ENCODE assay signal across 20 mouse cellular contexts in the genomic region with DNA sequence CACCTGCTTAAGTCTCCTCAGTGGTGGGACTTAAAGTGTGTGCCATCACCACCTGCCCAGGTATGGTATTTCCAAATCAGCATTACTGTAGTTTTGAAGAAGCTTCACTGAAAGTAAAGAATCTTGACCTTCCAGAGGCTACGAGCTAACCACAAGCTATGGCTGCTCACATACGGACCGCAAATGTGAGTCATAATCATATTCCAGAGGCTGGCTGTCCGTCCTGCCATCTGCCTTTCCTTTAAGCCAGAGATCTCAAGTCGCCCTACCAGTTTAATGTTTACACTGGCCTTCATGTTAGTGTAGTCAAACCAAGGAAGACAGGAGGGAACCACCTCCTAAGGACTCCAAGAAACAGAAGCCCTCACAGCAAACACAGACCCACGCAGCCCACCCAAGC. TPM values are rescaled to one million over a fixed set of nuclear protein-coding genes. Genes with fewer than 3 reads are reported as not detected.
DNase-seq lines count a peak whose midpoint lies in the region; ATAC-seq and TF ChIP-seq lines count a peak whose summit lies in the region.
"Had no signal": no experiment of that assay in that cellular context is flagged by ENCODE, and none has a peak within 500 bp of the region (broad histone marks: within the 10 kb centered on the region; RNA-seq: fewer than 3 reads in every experiment).

No protein-coding gene starts in this region.

- no peak overlapping the region for H3K4me3 ChIP-seq in kidney, embryonic 16.5 days (ENCODE audit: low read length)
- no peak overlapping the region for H3K4me3 ChIP-seq in small intestine, adult 2 months (ENCODE audit: low read depth, low read length)
- no peak overlapping the region for H3K4me3 ChIP-seq in limb, embryonic 10.5 days
- H3K4me3 ChIP-seq: forebrain, embryonic 12.5 days; heart, embryonic 10.5 days; hindbrain, embryonic 13.5 days had no signal

- no peak for ATAC-seq in kidney, embryonic 16.5 days (ENCODE audit: low FRiP score, low TSS enrichment)
- ATAC-seq: forebrain, embryonic 16.5 days; hindbrain, postnatal 0 days had no signal

- TF ChIP-seq CTCF in small intestine, adult 2 months (IDR thresholded peaks at IDR 0.05; ENCODE audit: extremely low read depth, insufficient read length, insufficient replicate concordance, low read depth, low read length), result no peak

- H3K9ac ChIP-seq in kidney, embryonic 16.5 days (replicated peaks; ENCODE audit: low read length), result no peak overlapping the region
- H3K9ac ChIP-seq: forebrain, embryonic 12.5 days; hindbrain, embryonic 13.5 days had no signal

- no peak for DNase-seq in kidney, postnatal 25 days
- peak; percentile 88 for DNase-seq in 3T3-L1 (ENCODE audit: low read depth, low spot score)
- peak; percentile 73 for DNase-seq in NIH3T3 (ENCODE audit: low read depth)
- DNase-seq in limb, embryonic 10.5 days (ENCODE audit: low spot score), result no peak
- no peak for DNase-seq in heart, postnatal 25 days (ENCODE audit: low spot score)
- DNase-seq: adrenal gland, adult 2 months; adrenal gland, postnatal 25 days; cerebellum, adult 18-20 months; cerebellum, adult 9-11 months; cerebellum, postnatal 36 days; gastrocnemius, postnatal 10 days; heart, postnatal 10 days had no signal

- no peaks in the 10 kb centered on the region for H3K9me3 ChIP-seq in kidney, embryonic 16.5 days (ENCODE audit: low read length)
- H3K9me3 ChIP-seq in limb, embryonic 10.5 days (replicated peaks), result no peaks in the 10 kb centered on the region
- H3K9me3 ChIP-seq: forebrain, embryonic 12.5 days; heart, embryonic 10.5 days; hindbrain, embryonic 13.5 days had no signal

- no peaks in the 10 kb centered on the region for H3K27me3 ChIP-seq in kidney, embryonic 16.5 days (ENCODE audit: insufficient read depth, low read length)
- no peaks in the 10 kb centered on the region for H3K27me3 ChIP-seq in small intestine, adult 2 months (ENCODE audit: control insufficient read depth, insufficient read depth, low read length)
- no peaks in the 10 kb centered on the region for H3K27me3 ChIP-seq in limb, embryonic 10.5 days (ENCODE audit: low read depth, poor library complexity, severe bottlenecking)
- H3K27me3 ChIP-seq: CH12.LX; forebrain, embryonic 12.5 days; hindbrain, embryonic 13.5 days had no signal

- H3K36me3 ChIP-seq in kidney, embryonic 16.5 days (ENCODE audit: insufficient read depth, low read length), result peaks cover 13% of the 10 kb centered on the region
- H3K36me3 ChIP-seq in small intestine, adult 2 months (ENCODE audit: control insufficient read depth, insufficient read depth, low read length), result peaks cover 17% of the 10 kb centered on the region
- peaks cover 60% of the 10 kb centered on the region for H3K36me3 ChIP-seq in limb, embryonic 10.5 days

- no peak for TF ChIP-seq POLR2A in small intestine, adult 2 months (IDR thresholded peaks at IDR 0.05; ENCODE audit: low read depth, low read length)

- H3K4me2 ChIP-seq in kidney, embryonic 16.5 days (replicated peaks; ENCODE audit: low read depth, low read length), result no peak overlapping the region
- H3K4me2 ChIP-seq: forebrain, embryonic 12.5 days; hindbrain, embryonic 13.5 days had no signal

- 92% methylated on average over 6 of the region's 6 CpGs for WGBS in kidney, embryonic 16.5 days
- WGBS in small intestine, adult 2 months, result 53% methylated on average over 6 of the region's 6 CpGs
- WGBS in limb, embryonic 10.5 days, result 95% methylated on average over 6 of the region's 6 CpGs

- H3K4me1 ChIP-seq in kidney, embryonic 16.5 days (ENCODE audit: insufficient read depth, low read length), result peaks cover 23% of the 10 kb centered on the region
- H3K4me1 ChIP-seq in small intestine, adult 2 months (ENCODE audit: control insufficient read depth, insufficient read depth, insufficient read length, low read length), result peaks cover 39% of the 10 kb centered on the region
- H3K4me1 ChIP-seq in limb, embryonic 10.5 days, result no peaks in the 10 kb centered on the region
- H3K4me1 ChIP-seq: forebrain, embryonic 12.5 days; hindbrain, embryonic 13.5 days had no signal

- intact Hi-C loops in heart, postnatal 25 days (cut with DNase I), result no loop called here

- H3K27ac ChIP-seq in kidney, embryonic 16.5 days (ENCODE audit: low read length), result peak overlapping the region; percentile 7; the same call in 1 of the 2 replicates
- H3K27ac ChIP-seq in small intestine, adult 2 months (ENCODE audit: insufficient read depth, low read depth, low read length), result peak overlapping the region; percentile 31; the same call in 1 of the 2 replicates
- H3K27ac ChIP-seq in limb, embryonic 10.5 days, result no peak overlapping the region
- H3K27ac ChIP-seq: forebrain, embryonic 12.5 days; heart, embryonic 10.5 days; hindbrain, embryonic 13.5 days; hindbrain, postnatal 0 days had no signal

RNA-seq across cellular contexts. Expression of a gene that starts 21.0 kb away (rescaled TPM):
- polyA plus RNA-seq in kidney, embryonic 16.5 days (2015; fragmentation: Nextera tagmentation; extraction: Ambion mirVana), result 163 and 164 TPM in 2 replicates
- 1,432 and 7,549 TPM in 2 replicates for polyA plus RNA-seq in small intestine, adult 2 months (2012; rRNA removed)
- 8.1 and 9.7 TPM in 2 replicates for polyA plus RNA-seq in limb, embryonic 10.5 days (2016; fragmentation: Nextera tagmentation; extraction: Ambion mirVana)
- 10 to 100 TPM; 13.7 to 17.4 TPM for total RNA-seq in heart, postnatal 25 days (2021)

RNA-seq across cellular contexts. Expression of a gene that starts 38.5 kb away (rescaled TPM):
- polyA plus RNA-seq in kidney, embryonic 16.5 days (2015; fragmentation: Nextera tagmentation; extraction: Ambion mirVana), result 32.1 and 36.5 TPM in 2 replicates
- 5.2 and 10.4 TPM in 2 replicates for polyA plus RNA-seq in small intestine, adult 2 months (2012; rRNA removed)
- 41.7 and 44.4 TPM in 2 replicates for polyA plus RNA-seq in limb, embryonic 10.5 days (2016; fragmentation: Nextera tagmentation; extraction: Ambion mirVana)
- total RNA-seq in heart, postnatal 25 days (2021), result 10 to 100 TPM; 19.2 to 21.5 TPM

RNA-seq across cellular contexts. Expression of a gene that starts 53.3 kb away (rescaled TPM):
- polyA plus RNA-seq in kidney, embryonic 16.5 days (2015; fragmentation: Nextera tagmentation; extraction: Ambion mirVana), result 33.8 and 35.7 TPM in 2 replicates
- polyA plus RNA-seq in small intestine, adult 2 months (2012; rRNA removed), result 21.3 and 23.2 TPM in 2 replicates
- polyA plus RNA-seq in limb, embryonic 10.5 days (2016; fragmentation: Nextera tagmentation; extraction: Ambion mirVana), result 14.3 and 16.1 TPM in 2 replicates
- 10 to 100 TPM; 11.4 to 11.7 TPM for total RNA-seq in heart, postnatal 25 days (2021)
- total RNA-seq: CH12.LX had no signal

Comparison
In these comparisons a context has a peak if more than half of its experiments do, and no peak if none do; other contexts are left out.
1. DNase-seq: peak in 3T3-L1 (single experiment) and NIH3T3 (single experiment); none in kidney, postnatal 25 days (0 of 2), limb, embryonic 10.5 days (single experiment) and heart, postnatal 25 days (single experiment).